Mouse (Mus musculus): ENCODE measurements around the gene Wdr81. TPM values are rescaled to one million over a fixed set of nuclear protein-coding genes. Genes with fewer than 3 reads are reported as not detected.
A peak's percentile ranks its signal among the peaks of the same experiment; 100 is the strongest.

The Wdr81 gene
- polyA plus RNA-seq, 1 experiment from 2014 or later, result 6.1 TPM

- H3K36me3 ChIP-seq (ENCODE audit: control insufficient read depth, insufficient read depth, low read length), result peaks cover 10% of the 10 kb centered on the region
- no peaks in the 10 kb centered on the region for H3K27me3 ChIP-seq (replicated peaks; ENCODE audit: control insufficient read depth, insufficient read depth, low read length)
- H3K4me1 ChIP-seq (ENCODE audit: control insufficient read depth, insufficient read depth, low read depth, low read length), result peaks cover 23% of the 10 kb centered on the region
- H3K4me2 ChIP-seq (ENCODE audit: low read length), result peak overlapping the region; percentile 78
- peak overlapping the region; percentile 59; the same call in 1 of the 2 replicates for H3K27ac ChIP-seq (ENCODE audit: low read depth, low read length)
- no peak for ATAC-seq
- H3K9me3 ChIP-seq (ENCODE audit: control insufficient read depth, low read length), result no peaks in the 10 kb centered on the region
- WGBS, result 4% methylated on average over 13 of the region's 16 CpGs
- H3K4me3 ChIP-seq (ENCODE audit: low read length), result peak overlapping the region; percentile 86
- peak overlapping the region; percentile 86 for H3K9ac ChIP-seq (ENCODE audit: low read depth, low read length)
Measured at GRCm38 (mm10) chr11:75462253-75462783, 7.8 kb upstream of the Wdr81 start.

- peak overlapping the region; percentile 86 for H3K4me3 ChIP-seq (ENCODE audit: low read length)
- H3K4me1 ChIP-seq (ENCODE audit: control insufficient read depth, insufficient read depth, low read depth, low read length), result peaks cover 23% of the 10 kb centered on the region
- H3K4me2 ChIP-seq (ENCODE audit: low read length), result peak overlapping the region; percentile 78
- peak overlapping the region; percentile 73 for H3K27ac ChIP-seq (ENCODE audit: low read depth, low read length)
- 2% methylated on average over 28 of the region's 30 CpGs for WGBS
- no peaks in the 10 kb centered on the region for H3K27me3 ChIP-seq (replicated peaks; ENCODE audit: control insufficient read depth, insufficient read depth, low read length)
- H3K9ac ChIP-seq (ENCODE audit: low read depth, low read length), result peak overlapping the region; percentile 86
- H3K9me3 ChIP-seq (ENCODE audit: control insufficient read depth, low read length), result no peaks in the 10 kb centered on the region
- H3K36me3 ChIP-seq (ENCODE audit: control insufficient read depth, insufficient read depth, low read length), result peaks cover 10% of the 10 kb centered on the region
- peak; percentile 31 for ATAC-seq
Measured at GRCm38 (mm10) chr11:75461743-75462252, 7.3 kb upstream of the Wdr81 start.

- H3K36me3 ChIP-seq (ENCODE audit: control insufficient read depth, insufficient read depth, low read length), result peaks cover 10% of the 10 kb centered on the region
- ATAC-seq, result peak; percentile 97
- no peaks in the 10 kb centered on the region for H3K9me3 ChIP-seq (ENCODE audit: control insufficient read depth, low read length)
- peak within 1 kb of the TSS; percentile 86 for H3K4me3 ChIP-seq (ENCODE audit: low read length)
- peaks cover 23% of the 10 kb centered on the region for H3K4me1 ChIP-seq (ENCODE audit: control insufficient read depth, insufficient read depth, low read depth, low read length)
- WGBS, result under 1% methylated on average over 46 of the region's 46 CpGs
- peak within 1 kb of the TSS; percentile 86 for H3K9ac ChIP-seq (ENCODE audit: low read depth, low read length)
- H3K4me2 ChIP-seq (ENCODE audit: low read length), result peak within 1 kb of the TSS; percentile 78
- no peaks in the 10 kb centered on the region for H3K27me3 ChIP-seq (replicated peaks; ENCODE audit: control insufficient read depth, insufficient read depth, low read length)
- H3K27ac ChIP-seq (ENCODE audit: low read depth, low read length), result peak within 1 kb of the TSS; percentile 82
Measured at GRCm38 (mm10) chr11:75460844-75461742, 6.6 kb upstream of the Wdr81 start, which contains the start of gene Tlcd2. TSS of gene Tlcd2 (plus strand) at chr11:75461715.

GRCm38 (mm10) chr11:75460103-75460843 lies 5.8 kb upstream of the Wdr81 start:
- Histone ChIP-seq H3K36me3 (ENCODE audit: control insufficient read depth, insufficient read depth, low read length) (peaks cover 3% of the 10 kb centered on the region), H3K4me1 (ENCODE audit: control insufficient read depth, insufficient read depth, low read depth, low read length) (peaks cover 23% of the 10 kb centered on the region), H3K9me3 (ENCODE audit: control insufficient read depth, low read length) (no peaks in the 10 kb centered on the region), H3K27me3 (replicated peaks; ENCODE audit: control insufficient read depth, insufficient read depth, low read length) (no peaks in the 10 kb centered on the region), H3K9ac (ENCODE audit: low read depth, low read length) (peak overlapping the region; percentile 55), H3K4me3 (ENCODE audit: low read length) (peak overlapping the region; percentile 86), H3K4me2 (ENCODE audit: low read length) (peak overlapping the region; percentile 76), H3K27ac (ENCODE audit: low read depth, low read length) (peak overlapping the region; percentile 82)
- 2% methylated on average over 19 of the region's 19 CpGs for WGBS
- peak; percentile 24 for ATAC-seq

GRCm38 (mm10) chr11:75459751-75460102 lies 5.2 kb upstream of the Wdr81 start:
- H3K36me3 ChIP-seq (ENCODE audit: control insufficient read depth, insufficient read depth, low read length), result no peaks in the 10 kb centered on the region
- peak overlapping the region; percentile 86; the same call in 1 of the 2 replicates for H3K4me3 ChIP-seq (ENCODE audit: low read length)
- peak overlapping the region; percentile 82 for H3K27ac ChIP-seq (ENCODE audit: low read depth, low read length)
- no peak for ATAC-seq
- WGBS, result 34% methylated on average over 5 of the region's 5 CpGs
- H3K4me2 ChIP-seq (ENCODE audit: low read length), result peak overlapping the region; percentile 76
- H3K9me3 ChIP-seq (ENCODE audit: control insufficient read depth, low read length), result no peaks in the 10 kb centered on the region
- peak overlapping the region; percentile 41; the same call in 1 of the 2 replicates for H3K9ac ChIP-seq (ENCODE audit: low read depth, low read length)
- H3K4me1 ChIP-seq (ENCODE audit: control insufficient read depth, insufficient read depth, low read depth, low read length), result peaks cover 29% of the 10 kb centered on the region
- no peaks in the 10 kb centered on the region for H3K27me3 ChIP-seq (replicated peaks; ENCODE audit: control insufficient read depth, insufficient read depth, low read length)

- no peak for ATAC-seq
- Histone ChIP-seq H3K4me1 (ENCODE audit: control insufficient read depth, insufficient read depth, low read depth, low read length) (peaks cover 30% of the 10 kb centered on the region), H3K9ac (ENCODE audit: low read depth, low read length) (no peak overlapping the region), H3K9me3 (ENCODE audit: control insufficient read depth, low read length) (no peaks in the 10 kb centered on the region), H3K4me2 (ENCODE audit: low read length) (no peak overlapping the region), H3K27me3 (replicated peaks; ENCODE audit: control insufficient read depth, insufficient read depth, low read length) (no peaks in the 10 kb centered on the region), H3K4me3 (ENCODE audit: low read length) (no peak overlapping the region), H3K27ac (ENCODE audit: low read depth, low read length) (no peak overlapping the region), H3K36me3 (ENCODE audit: control insufficient read depth, insufficient read depth, low read length) (no peaks in the 10 kb centered on the region)
- 77% methylated on average over 5 of the region's 5 CpGs for WGBS
Measured at GRCm38 (mm10) chr11:75459141-75459711, 4.7 kb upstream of the Wdr81 start.

- no peak overlapping the region for H3K27ac ChIP-seq (ENCODE audit: low read depth, low read length)
- WGBS, result 80% methylated on average over 8 of the region's 8 CpGs
- H3K4me2 ChIP-seq (ENCODE audit: low read length), result no peak overlapping the region
- no peaks in the 10 kb centered on the region for H3K27me3 ChIP-seq (replicated peaks; ENCODE audit: control insufficient read depth, insufficient read depth, low read length)
- no peak for ATAC-seq
- H3K4me3 ChIP-seq (ENCODE audit: low read length), result no peak overlapping the region
- H3K9ac ChIP-seq (ENCODE audit: low read depth, low read length), result no peak overlapping the region
- H3K36me3 ChIP-seq (ENCODE audit: control insufficient read depth, insufficient read depth, low read length), result no peaks in the 10 kb centered on the region
- H3K9me3 ChIP-seq (ENCODE audit: control insufficient read depth, low read length), result no peaks in the 10 kb centered on the region
- peaks cover 35% of the 10 kb centered on the region for H3K4me1 ChIP-seq (ENCODE audit: control insufficient read depth, insufficient read depth, low read depth, low read length)
Measured at GRCm38 (mm10) chr11:75458628-75459041, 4.1 kb upstream of the Wdr81 start.

- 9% methylated on average over 3 of the region's 3 CpGs for WGBS
- ATAC-seq, result no peak
Measured at GRCm38 (mm10) chr11:75458169-75458568, 3.7 kb upstream of the Wdr81 start.

More at GRCm38 (mm10) chr11:75458169-75458568, 3.7 kb upstream of the Wdr81 start:
- no peak overlapping the region for H3K4me3 ChIP-seq (ENCODE audit: low read length)
- H3K27me3 ChIP-seq (replicated peaks; ENCODE audit: control insufficient read depth, insufficient read depth, low read length), result no peaks in the 10 kb centered on the region
- peaks cover 36% of the 10 kb centered on the region for H3K4me1 ChIP-seq (ENCODE audit: control insufficient read depth, insufficient read depth, low read depth, low read length)
- H3K27ac ChIP-seq (ENCODE audit: low read depth, low read length), result no peak overlapping the region
- H3K36me3 ChIP-seq (ENCODE audit: control insufficient read depth, insufficient read depth, low read length), result no peaks in the 10 kb centered on the region
- H3K9me3 ChIP-seq (ENCODE audit: control insufficient read depth, low read length), result no peaks in the 10 kb centered on the region
- H3K4me2 ChIP-seq (ENCODE audit: low read length), result no peak overlapping the region
- no peak overlapping the region for H3K9ac ChIP-seq (ENCODE audit: low read depth, low read length)

Measured in hindbrain, embryonic 16.5 days (tissue).